Mouse (Mus musculus): ENCODE results near the gene Tle3.

Tle3 gene

GRCm38 (mm10) chr9:61375802-61376561 is 3.8 kb downstream of the Tle3 start:
- DNase-seq (ENCODE audit: extremely low read depth, low read depth, low spot score), result peak; percentile 97

GRCm38 (mm10) chr9:61376650-61377049 is 4.5 kb downstream of the Tle3 start:
- DNase-seq (ENCODE audit: extremely low read depth, low read depth, low spot score), result no peak

GRCm38 (mm10) chr9:61377706-61378479 is 5.7 kb downstream of the Tle3 start:
- DNase-seq (ENCODE audit: extremely low read depth, low read depth, low spot score), result no peak

- DNase-seq (ENCODE audit: extremely low read depth, low read depth, low spot score), result no peak
These were observed 6.3 kb downstream of the Tle3 start for GRCm38 (mm10) chr9:61378516-61378915.

- DNase-seq (ENCODE audit: extremely low read depth, low read depth, low spot score), result no peak
These were observed 7.0 kb downstream of the Tle3 start for GRCm38 (mm10) chr9:61379016-61379634.

GRCm38 (mm10) chr9:61380258-61381062 is 8.3 kb downstream of the Tle3 start:
- no peak for DNase-seq (ENCODE audit: extremely low read depth, low read depth, low spot score)

- DNase-seq (ENCODE audit: extremely low read depth, low read depth, low spot score), result no peak
These were observed 8.9 kb downstream of the Tle3 start for GRCm38 (mm10) chr9:61381063-61381408.

- DNase-seq (ENCODE audit: extremely low read depth, low read depth, low spot score), result no peak
These were observed 9.3 kb downstream of the Tle3 start for GRCm38 (mm10) chr9:61381445-61381844.

- no peak for DNase-seq (ENCODE audit: extremely low read depth, low read depth, low spot score)
These were observed 10.5 kb downstream of the Tle3 start for GRCm38 (mm10) chr9:61382595-61383186.

GRCm38 (mm10) chr9:61384101-61384500 is 11.9 kb downstream of the Tle3 start:
- no peak for DNase-seq (ENCODE audit: extremely low read depth, low read depth, low spot score)

GRCm38 (mm10) chr9:61384646-61385443 is 12.7 kb downstream of the Tle3 start:
- no peak for DNase-seq (ENCODE audit: extremely low read depth, low read depth, low spot score)

- no peak for DNase-seq (ENCODE audit: extremely low read depth, low read depth, low spot score)
These were observed 13.6 kb downstream of the Tle3 start for GRCm38 (mm10) chr9:61385753-61386152.

GRCm38 (mm10) chr9:61386314-61386713 is 14.1 kb downstream of the Tle3 start:
- DNase-seq (ENCODE audit: extremely low read depth, low read depth, low spot score), result no peak

GRCm38 (mm10) chr9:61387797-61388196 is 15.6 kb downstream of the Tle3 start:
- DNase-seq (ENCODE audit: extremely low read depth, low read depth, low spot score), result no peak

- DNase-seq (ENCODE audit: extremely low read depth, low read depth, low spot score), result no peak
These were observed 16.0 kb downstream of the Tle3 start for GRCm38 (mm10) chr9:61388214-61388613.

- DNase-seq (ENCODE audit: extremely low read depth, low read depth, low spot score), result no peak
These were observed 16.7 kb downstream of the Tle3 start for GRCm38 (mm10) chr9:61388689-61389403.

- no peak for DNase-seq (ENCODE audit: extremely low read depth, low read depth, low spot score)
These were observed 17.2 kb downstream of the Tle3 start for GRCm38 (mm10) chr9:61389404-61389701.

- DNase-seq (ENCODE audit: extremely low read depth, low read depth, low spot score), result no peak
These were observed 19.6 kb downstream of the Tle3 start for GRCm38 (mm10) chr9:61391570-61392337.

- no peak for DNase-seq (ENCODE audit: extremely low read depth, low read depth, low spot score)
These were observed 20.1 kb downstream of the Tle3 start for GRCm38 (mm10) chr9:61392338-61392620.

Measured in fat pad, adult 2 months (tissue).